Mouse (Mus musculus): ENCODE measurements at regions not wholly inside any gene's neighbourhood (a gene's known extent, or its start where the extent isn't known, plus 50 kb on each side); places are given as distances from the start of the nearest gene placed in this dataset.

DNA sequence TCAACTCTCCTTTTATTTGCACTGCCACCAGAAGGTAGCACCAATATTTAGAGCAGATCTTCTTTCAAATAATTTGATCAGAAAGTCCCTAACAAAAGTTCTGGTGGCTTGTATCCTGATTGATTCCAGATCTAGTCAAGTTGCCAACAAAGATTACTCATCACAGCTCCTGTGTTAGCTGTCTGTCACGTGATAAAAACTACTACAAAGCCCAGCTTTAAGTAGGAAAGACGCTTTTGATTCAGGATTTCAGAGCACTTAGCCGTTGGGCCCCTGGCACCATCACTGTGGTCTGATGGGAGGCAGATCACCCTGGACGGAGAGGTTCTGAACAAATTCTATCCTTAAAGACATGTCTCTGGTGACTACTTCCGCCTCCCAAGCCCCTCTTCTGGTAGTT, 241.6 kb upstream of the Il12b start:
- DNase-seq = no peak

DNA sequence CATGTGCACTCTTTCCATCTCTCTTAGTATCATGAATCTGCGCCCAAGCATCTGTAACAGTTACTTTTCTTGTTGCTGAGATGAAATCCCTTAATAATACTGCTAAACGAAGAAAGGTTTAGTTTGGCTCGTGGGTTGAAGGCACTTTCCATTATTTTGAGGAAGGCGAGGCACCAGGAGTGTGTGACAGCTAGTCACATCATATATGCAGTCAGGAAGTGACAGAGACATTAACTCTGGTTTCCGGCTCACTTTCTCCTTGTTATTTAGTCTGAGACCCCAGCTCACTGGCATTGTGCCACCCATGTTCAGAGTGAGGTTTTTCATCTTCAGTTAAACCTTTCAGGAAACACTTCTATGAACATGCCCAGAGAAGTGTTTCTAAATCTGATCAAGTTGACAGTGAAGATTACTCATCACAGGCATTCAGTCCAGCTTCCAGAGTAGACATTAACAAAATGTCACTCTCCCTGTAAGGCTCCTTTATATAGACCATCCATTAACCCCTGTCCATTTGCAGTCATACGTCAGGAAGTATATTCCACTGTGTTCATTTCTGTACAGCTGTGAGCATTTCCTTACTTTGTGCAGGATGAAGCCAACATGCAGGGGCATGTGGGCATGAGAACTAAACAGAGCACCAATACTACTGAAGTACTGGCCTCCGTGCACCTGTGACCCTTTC, 238.0 kb upstream of the Il12b start:
- DNase-seq = no peak

- no peak for DNase-seq
These were observed 236.8 kb upstream of the Il12b start for GRCm38 (mm10) chr11:44163049-44163448.

DNA sequence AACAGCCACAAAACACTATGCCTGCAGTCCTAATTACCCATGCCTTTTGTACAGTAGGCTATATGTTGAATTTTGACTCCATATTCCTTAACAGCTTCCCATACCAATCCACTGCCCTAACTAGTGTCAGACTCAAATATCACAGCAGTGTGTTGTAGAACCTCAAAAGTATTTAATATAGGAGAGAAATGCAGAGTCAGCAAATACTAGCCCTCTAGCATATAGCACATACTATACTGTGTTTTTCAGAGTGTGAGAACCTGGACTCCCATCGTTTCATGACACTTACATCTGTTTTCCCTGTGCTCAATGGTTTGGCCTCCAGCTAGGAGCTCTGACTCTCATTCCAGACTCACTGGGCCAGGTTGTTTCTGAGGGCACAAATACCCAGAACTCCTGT, 236.1 kb upstream of the Il12b start:
- DNase-seq = no peak

DNA sequence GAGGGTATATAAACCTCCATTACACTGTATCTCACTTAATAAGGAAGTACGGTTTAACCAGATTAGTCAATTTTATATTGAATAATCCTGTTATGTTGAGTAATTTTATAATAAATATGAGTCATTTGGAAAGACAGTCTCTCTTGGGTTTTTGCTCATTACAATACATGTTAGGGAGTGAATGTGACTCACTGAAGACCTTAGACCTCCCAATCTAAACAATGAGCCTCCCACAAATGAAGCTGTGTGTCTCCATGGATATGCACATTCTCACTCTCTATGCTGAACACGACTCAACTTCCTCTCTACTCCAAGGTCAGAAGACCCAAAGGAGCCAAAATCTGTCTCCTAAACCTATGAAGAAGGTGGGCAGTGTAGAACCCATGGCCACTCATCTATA, 235.7 kb upstream of the Il12b start:
- DNase-seq = no peak

DNA sequence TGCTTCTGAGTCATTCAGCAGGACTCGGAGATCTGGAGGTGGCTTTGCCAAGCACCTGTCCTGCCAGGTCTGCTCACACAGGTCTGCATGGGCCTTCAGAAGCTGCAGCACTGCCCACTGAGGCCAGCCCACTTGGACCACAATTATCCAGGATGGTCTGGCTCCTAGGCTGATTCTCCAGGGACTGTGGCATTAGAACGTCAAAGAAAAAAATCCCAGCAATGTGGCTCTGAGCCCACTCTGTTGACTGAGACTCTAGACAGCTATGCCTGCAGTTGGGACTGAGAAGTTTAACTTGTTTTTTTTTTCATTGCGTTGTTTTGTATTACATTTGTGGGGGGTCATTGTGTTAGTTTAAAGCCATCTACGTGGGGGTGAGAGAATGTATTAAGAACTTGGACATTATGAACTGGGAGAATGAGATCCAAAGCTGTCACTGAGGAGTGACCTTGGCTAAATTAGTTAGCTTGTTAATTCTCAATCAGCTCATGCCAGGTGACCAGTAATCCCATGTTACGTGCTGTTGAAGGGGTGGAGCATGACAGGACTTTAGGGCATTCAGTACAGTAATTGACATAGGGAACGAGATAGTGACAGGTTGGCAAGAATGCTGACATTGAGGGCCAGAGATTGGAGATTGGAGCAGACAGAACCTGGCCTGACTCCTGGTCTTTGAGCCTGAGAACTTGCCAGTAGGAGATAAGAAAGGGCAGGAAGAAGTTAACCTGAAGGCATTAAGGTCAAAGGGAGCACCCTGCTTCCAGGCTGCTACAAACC, 232.0 kb upstream of the Il12b start:
- DNase-seq = no peak

GRCm38 (mm10) chr11:44172478-44172877, 227.4 kb upstream of the Il12b start:
- DNase-seq = no peak

- DNase-seq = no peak
These were observed 226.7 kb upstream of the Il12b start for GRCm38 (mm10) chr11:44173196-44173595.

DNA sequence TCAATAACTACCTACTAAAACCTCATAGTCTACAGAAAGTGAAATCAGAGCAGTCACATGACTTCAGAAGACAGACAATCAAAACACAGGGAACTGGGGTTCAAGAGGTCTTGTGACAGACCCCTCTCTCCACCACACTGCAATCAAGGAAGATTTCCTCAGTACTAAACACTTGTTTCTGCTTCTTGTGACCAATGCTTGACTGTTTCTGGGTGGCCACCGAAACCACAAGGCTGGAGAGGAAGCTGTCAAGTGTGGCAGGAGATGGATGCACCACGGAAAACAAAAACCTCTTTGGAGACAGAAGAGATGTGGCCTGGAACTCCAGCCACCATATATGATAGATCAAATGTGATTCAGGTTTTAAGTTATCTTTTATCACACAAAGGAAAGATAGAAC, 225.3 kb upstream of the Il12b start:
- DNase-seq = no peak

GRCm38 (mm10) chr11:44179711-44180110, 220.2 kb upstream of the Il12b start:
- no peak for DNase-seq

DNA sequence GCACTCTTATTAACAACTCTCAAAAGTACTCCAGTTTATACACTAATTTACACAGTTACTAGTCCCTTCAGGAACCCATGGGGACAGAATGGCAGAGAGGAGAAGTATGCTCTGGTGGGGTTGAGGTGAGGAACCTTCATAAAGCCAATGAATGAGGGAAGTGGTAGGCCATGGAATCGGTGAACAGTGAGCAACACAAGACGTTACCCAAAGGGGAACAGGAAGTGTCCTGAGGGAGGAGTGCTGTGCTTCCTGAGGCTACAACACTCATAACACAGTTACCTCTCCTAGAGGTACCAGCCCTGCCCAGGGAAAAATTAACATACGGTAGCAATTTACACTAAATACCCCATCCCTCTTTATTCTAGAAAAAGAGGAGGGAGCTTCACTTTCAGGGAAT, 216.0 kb upstream of the Il12b start:
- DNase-seq = no peak

DNA sequence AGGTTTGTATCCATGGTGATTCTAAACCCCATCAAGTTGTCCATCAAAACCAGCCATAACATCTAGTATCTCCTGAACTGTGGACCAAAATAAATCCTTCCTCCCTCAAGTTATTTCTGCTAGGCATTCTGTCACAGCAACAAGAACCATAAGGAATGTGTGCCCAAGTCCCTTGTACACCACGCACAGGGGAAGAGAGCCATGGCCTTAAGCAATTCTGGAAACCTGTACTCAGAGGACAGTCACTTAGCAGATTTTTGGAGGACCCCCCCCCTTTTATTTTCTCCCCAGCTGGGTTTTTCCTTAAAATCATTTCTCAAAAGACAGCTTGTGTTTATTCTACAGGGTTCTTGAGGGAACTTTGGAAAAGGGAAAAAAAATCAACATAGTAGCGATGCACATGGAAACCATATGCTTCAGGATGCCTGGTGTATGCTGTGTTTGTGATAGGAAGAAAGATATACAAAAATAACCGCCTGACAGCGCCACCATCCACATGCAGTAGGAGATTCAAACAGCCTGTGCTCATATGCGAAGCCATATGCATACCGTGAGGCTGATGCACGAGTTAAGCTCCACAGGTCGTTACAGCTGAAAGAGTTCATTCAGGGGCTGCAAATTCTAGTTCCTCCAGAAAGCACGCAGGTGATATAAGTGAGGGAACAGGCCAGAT, 214.5 kb upstream of the Il12b start:
- DNase-seq = no peak

GRCm38 (mm10) chr11:44188202-44188601, 211.7 kb upstream of the Il12b start:
- no peak for DNase-seq

DNA sequence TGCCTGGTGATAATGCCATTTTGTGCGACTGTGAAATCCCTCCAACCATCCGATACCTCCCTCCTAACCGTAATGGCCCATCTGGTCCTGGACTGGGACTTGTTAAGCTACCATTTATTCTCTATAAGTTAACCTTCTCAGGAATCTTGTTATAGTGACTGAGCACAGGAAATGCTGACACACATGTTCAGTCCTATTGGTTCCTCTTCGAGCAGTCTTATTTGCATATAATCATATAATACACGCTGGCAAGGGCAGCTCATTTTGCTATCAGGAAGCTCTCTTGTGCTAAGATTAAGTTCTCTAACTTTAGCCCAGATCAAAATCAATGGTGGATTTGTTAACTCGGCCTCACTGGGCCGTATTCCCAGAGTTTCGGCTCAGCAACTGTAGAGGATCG, 206.1 kb upstream of the Il12b start:
- DNase-seq = no peak

DNA sequence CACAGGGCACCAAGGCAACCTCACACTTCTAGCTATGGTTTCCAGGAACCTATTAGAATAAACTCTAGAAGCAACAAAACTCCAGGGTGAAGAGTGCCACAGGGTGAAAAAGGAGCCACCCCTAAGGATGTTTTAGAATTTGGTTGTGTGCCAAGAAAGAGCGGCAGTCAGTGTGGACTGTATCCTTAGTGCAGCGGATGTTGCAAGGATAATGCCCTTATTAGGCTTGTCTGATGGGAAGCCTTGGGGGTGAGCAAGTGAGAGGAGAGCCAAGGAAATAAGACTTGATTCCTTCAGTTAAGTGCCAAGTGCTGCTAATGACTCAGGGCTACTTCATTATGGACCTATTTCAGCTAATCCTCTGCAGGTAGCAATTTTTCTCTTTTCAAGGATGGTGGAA, 197.1 kb upstream of the Il12b start:
- no peak for DNase-seq

GRCm38 (mm10) chr11:44204384-44204783, 195.5 kb upstream of the Il12b start:
- no peak for DNase-seq

DNA sequence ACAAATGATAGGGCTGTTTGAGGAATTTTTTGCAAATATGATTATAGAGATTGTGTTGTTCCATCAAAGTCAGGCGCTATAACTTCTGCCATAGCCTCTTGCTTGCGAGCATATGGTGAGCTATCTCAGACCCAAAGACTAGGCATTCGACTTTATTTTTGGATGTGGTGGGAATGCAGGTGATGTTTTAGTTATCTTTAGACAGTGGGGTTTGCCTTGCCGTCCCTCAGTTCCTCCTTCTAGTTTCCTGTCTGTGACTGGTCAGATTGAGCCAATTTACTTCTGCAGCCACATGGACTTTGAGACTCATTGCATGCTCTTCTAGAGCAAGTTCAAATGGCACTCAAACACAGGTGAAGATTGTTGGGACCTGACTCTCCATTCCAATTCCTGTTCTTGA, 193.0 kb upstream of the Il12b start:
- DNase-seq = no peak

- DNase-seq = peak; percentile 65
These were observed 187.9 kb upstream of the Il12b start for GRCm38 (mm10) chr11:44211871-44212441.

DNA sequence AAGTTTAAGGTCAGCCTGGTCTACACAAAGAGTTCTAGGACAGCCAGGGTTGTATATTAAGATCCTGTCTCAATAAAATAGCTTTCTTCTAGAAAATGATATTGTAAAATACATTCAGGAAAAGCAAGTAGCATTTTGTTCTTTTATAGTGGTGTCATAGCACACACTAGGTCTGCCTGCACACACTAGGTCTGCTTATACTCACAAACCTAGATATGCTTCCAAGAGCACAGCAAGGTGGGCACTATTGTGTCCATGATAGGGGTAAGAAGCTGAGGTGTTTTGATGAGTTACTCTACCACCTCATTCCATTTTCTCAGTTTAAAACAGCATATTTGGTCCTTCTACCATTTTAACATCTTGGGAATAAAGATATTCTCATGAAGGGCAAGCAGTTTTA, 185.8 kb upstream of the Il12b start:
- no peak for DNase-seq

GRCm38 (mm10) chr11:44216346-44216745, 183.5 kb upstream of the Il12b start:
- DNase-seq = no peak

- no peak for DNase-seq
These were observed 179.9 kb upstream of the Il12b start for GRCm38 (mm10) chr11:44219971-44220370.

DNA sequence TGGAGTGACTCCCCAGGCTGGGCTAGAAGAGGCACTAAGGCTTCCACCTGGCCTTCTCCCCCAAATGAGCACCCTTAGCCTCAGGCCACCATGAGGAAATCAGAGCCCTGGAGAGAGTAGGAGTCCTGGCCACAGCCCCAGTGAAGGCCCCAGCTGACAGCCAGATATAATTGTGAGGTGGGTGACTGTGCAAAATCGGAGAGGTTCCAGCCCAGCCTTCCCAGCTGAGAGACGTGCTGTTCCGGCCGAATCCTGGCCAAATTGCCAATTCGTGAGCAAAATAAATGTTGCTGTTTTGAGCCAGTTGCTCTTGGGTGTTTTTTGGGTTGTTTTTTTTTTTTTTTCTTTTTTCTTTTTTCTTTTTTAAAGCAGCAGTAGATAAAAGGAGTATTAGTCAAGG, 169.9 kb upstream of the Il12b start:
- no peak for DNase-seq

- no peak for DNase-seq
These were observed 164.4 kb upstream of the Il12b start for GRCm38 (mm10) chr11:44235456-44235855.

GRCm38 (mm10) chr11:44238051-44238450, 161.8 kb upstream of the Il12b start:
- no peak for DNase-seq

Data from retina, postnatal 1 day (tissue).